Mouse (Mus musculus): ENCODE measurements around the gene Mprip.
A peak's percentile ranks its signal among the peaks of the same experiment; 100 is the strongest.
"Not testable (repeated sequence)": the region's sequence is repeated elsewhere in the genome, so short reads cannot be mapped to it uniquely, and the experiment has no call there.

Mprip gene

GRCm38 (mm10) chr11:59653547-59653946, 7.6 kb upstream of the Mprip start:
- DNase-seq (ENCODE audit: low spot score in 2 of 2), result no peak

- DNase-seq (ENCODE audit: low spot score in 2 of 2), result no peak
Observed at GRCm38 (mm10) chr11:59655337-59655736, 5.8 kb upstream of the Mprip start.

GRCm38 (mm10) chr11:59656016-59656415, 5.1 kb upstream of the Mprip start:
- no peak for DNase-seq (ENCODE audit: low spot score in 2 of 2)

GRCm38 (mm10) chr11:59661601-59662248, 620 bp downstream of the Mprip start:
- no peak for DNase-seq (ENCODE audit: low spot score in 2 of 2)

GRCm38 (mm10) chr11:59662249-59662788, 1.2 kb downstream of the Mprip start:
- peak; percentile 95 to 96 for DNase-seq (ENCODE audit: low spot score in 2 of 2)

- no peak for DNase-seq (ENCODE audit: low spot score in 2 of 2)
Observed at GRCm38 (mm10) chr11:59662877-59663775, 2.0 kb downstream of the Mprip start.

- no peak for DNase-seq (ENCODE audit: low spot score in 2 of 2)
Observed at GRCm38 (mm10) chr11:59663776-59664320, 2.7 kb downstream of the Mprip start.

GRCm38 (mm10) chr11:59664818-59665217, 3.7 kb downstream of the Mprip start:
- peak; percentile 24 to 36 for DNase-seq (ENCODE audit: low spot score in 2 of 2)

- no peak for DNase-seq (ENCODE audit: low spot score in 2 of 2)
Observed at GRCm38 (mm10) chr11:59671049-59671693, 10.1 kb downstream of the Mprip start.

- DNase-seq (ENCODE audit: low spot score in 2 of 2), result no peak
Observed at GRCm38 (mm10) chr11:59674013-59674412, 12.9 kb downstream of the Mprip start.

- DNase-seq (ENCODE audit: low spot score in 2 of 2), result not testable (repeated sequence)
Observed at GRCm38 (mm10) chr11:59674746-59675145, 13.6 kb downstream of the Mprip start.

GRCm38 (mm10) chr11:59677767-59678166, 16.7 kb downstream of the Mprip start:
- no peak for DNase-seq (ENCODE audit: low spot score in 2 of 2)

GRCm38 (mm10) chr11:59678693-59679092, 17.6 kb downstream of the Mprip start:
- no peak for DNase-seq (ENCODE audit: low spot score in 2 of 2)

GRCm38 (mm10) chr11:59680111-59680510, 19.0 kb downstream of the Mprip start:
- no peak for DNase-seq (ENCODE audit: low spot score in 2 of 2)

GRCm38 (mm10) chr11:59684956-59685355, 23.9 kb downstream of the Mprip start:
- DNase-seq (ENCODE audit: low spot score in 2 of 2), result no peak

- no peak for DNase-seq (ENCODE audit: low spot score in 2 of 2)
Observed at GRCm38 (mm10) chr11:59694533-59694932, 33.4 kb downstream of the Mprip start.

GRCm38 (mm10) chr11:59695550-59695949, 34.4 kb downstream of the Mprip start:
- DNase-seq (ENCODE audit: low spot score in 2 of 2), result no peak

- DNase-seq (ENCODE audit: low spot score in 2 of 2), result peak in 1 of 2 experiments; percentile 56
Observed at GRCm38 (mm10) chr11:59697572-59697971, 36.5 kb downstream of the Mprip start.

- no peak for DNase-seq (ENCODE audit: low spot score in 2 of 2)
Observed at GRCm38 (mm10) chr11:59700787-59701186, 39.7 kb downstream of the Mprip start.

- no peak for DNase-seq (ENCODE audit: low spot score in 2 of 2)
Observed at GRCm38 (mm10) chr11:59705113-59705512, 44.0 kb downstream of the Mprip start.

- no peak for DNase-seq (ENCODE audit: low spot score in 2 of 2)
Observed at GRCm38 (mm10) chr11:59707481-59707880, 46.4 kb downstream of the Mprip start.
